Mouse (Mus musculus) liver, embryonic 11.5 days (tissue): Measurements from ENCODE around the gene Ppp6r2. TPM values are rescaled to one million over a fixed set of nuclear protein-coding genes. Genes with fewer than 3 reads are reported as not detected.

Experiments used
- ATAC-seq: fragments of 200-750 bp; cut with Nextera tagmentation; replicated peaks from 2 replicates; pipeline ENCODE4 v1.8.0; 2017; ENCODE audit warnings: moderate number of reproducible peaks, mild to moderate bottlenecking, moderate TSS enrichment, moderate library complexity; ENCODE audit not compliant: low FRiP score
- DNase-seq: peaks from one replicate; pipeline ENCODE4 v3.0.0-alpha.2; 2017; ENCODE audit warnings: low spot score
- H3K27ac ChIP-seq: fragments of 300-500 bp; sonication (generic); 2 replicates; pipeline ENCODE4 v1.5.1; 2014; ENCODE audit warnings: mild to moderate bottlenecking, low read depth, low read length, control low read depth
- H3K27me3 ChIP-seq: fragments of 300-500 bp; sonication (generic); replicated peaks from 2 replicates; pipeline ENCODE4 v1.6.1; 2014; ENCODE audit warnings: low read length, mixed read lengths; ENCODE audit not compliant: control insufficient read depth, insufficient read depth
- H3K36me3 ChIP-seq: fragments of 300-500 bp; sonication (generic); 2 replicates; pipeline ENCODE4 v1.6.1; 2014; ENCODE audit warnings: mild to moderate bottlenecking, low read length, moderate library complexity, mixed read lengths; ENCODE audit not compliant: control insufficient read depth, insufficient read depth
- H3K4me1 ChIP-seq: fragments of 300-500 bp; sonication (generic); replicated peaks from 2 replicates; pipeline ENCODE4 v1.6.1; 2014; ENCODE audit warnings: low read length, mixed read lengths; ENCODE audit not compliant: control insufficient read depth, insufficient read depth
- H3K4me2 ChIP-seq: fragments of 300-500 bp; sonication (generic); 2 replicates; pipeline ENCODE4 v1.6.1; 2014; ENCODE audit warnings: mild to moderate bottlenecking, control low read depth, moderate library complexity
- H3K4me3 ChIP-seq: fragments of 300-500 bp; sonication (generic); 2 replicates; pipeline ENCODE4 v1.5.1; 2014; ENCODE audit warnings: low read depth, low read length, control low read depth
- H3K9ac ChIP-seq: fragments of 300-500 bp; sonication (generic); 2 replicates; pipeline ENCODE4 v1.6.1; 2014; ENCODE audit warnings: low read depth, low read length, control low read depth
- H3K9me3 ChIP-seq: fragments of 300-500 bp; sonication (generic); 2 replicates; pipeline ENCODE4 v1.6.1; 2016; ENCODE audit warnings: low read length, inconsistent platforms, mixed read lengths; ENCODE audit not compliant: control insufficient read depth
- WGBS: fragments of 180-500 bp; shearing (Covaris S2); extraction: QIAGEN DNeasy Blood & Tissue Kit; methylation state at CpG from one replicate; pipeline ENCODE4 v1.1.7; 2014; 5-methylcytosine and 5-hydroxymethylcytosine counted together
- microRNA-seq: library from miRNA; unstranded; fragments of <30 nt; microRNA quantifications from one replicate; pipeline ENCODE4, GENCODE M21; 2017; ENCODE audit warnings: borderline number of aligned reads
- polyA plus RNA-seq: library from polyadenylated mRNA; unstranded; fragments of >200 nt; fragmentation: Nextera tagmentation; extraction: Ambion mirVana; gene quantifications from 2 replicates; pipeline ENCODE4 v1.2.1, GENCODE M21; 2014

Ppp6r2 gene
- polyA plus RNA-seq, 1 experiment from 2014 or later: 25.0 TPM

- no peaks in the 10 kb centered on the region for H3K27me3 ChIP-seq
- H3K9me3 ChIP-seq: no peaks in the 10 kb centered on the region
- H3K36me3 ChIP-seq: no peaks in the 10 kb centered on the region
- no peak overlapping the region for H3K9ac ChIP-seq
- DNase-seq: no peak
- WGBS: 81% methylated on average over 17 of the region's 17 CpGs
- H3K27ac ChIP-seq: no peak overlapping the region
- no peaks in the 10 kb centered on the region for H3K4me1 ChIP-seq
- no peak for ATAC-seq
- H3K4me3 ChIP-seq: no peak overlapping the region
- no peak overlapping the region for H3K4me2 ChIP-seq
These were observed 123.6 kb downstream of the Ppp6r2 start for GRCm38 (mm10) chr15:89334774-89335537.

- no peak for DNase-seq
- no peak overlapping the region for H3K9ac ChIP-seq
- H3K4me1 ChIP-seq: no peaks in the 10 kb centered on the region
- WGBS: 74% methylated on average over 14 of the region's 14 CpGs
- H3K27ac ChIP-seq: no peak overlapping the region
- no peaks in the 10 kb centered on the region for H3K27me3 ChIP-seq
- H3K4me3 ChIP-seq: no peak overlapping the region
- H3K4me2 ChIP-seq: no peak overlapping the region
- H3K9me3 ChIP-seq: no peaks in the 10 kb centered on the region
- 0 out of 2 replicates have a peak, but pooled peaks have one; percentile 20 for ATAC-seq
- no peaks in the 10 kb centered on the region for H3K36me3 ChIP-seq
These were observed 125.1 kb downstream of the Ppp6r2 start for GRCm38 (mm10) chr15:89336422-89336821.

Small RNA genes lying within 50 kb of the gene (microRNA-seq; reads per million reads assigned to microRNA genes)
- gene Mir6958 (3.2 reads per million), gene Mir6959 (3.2 reads per million), gene Mir7118 (not detected)

Other genes with a start within 250 kb of the Ppp6r2 start
- not detected in 2 replicates for gene Mlc1, start 232.5 kb upstream of the Ppp6r2 start, polyA plus RNA-seq
- 0.18 and 0.65 TPM in 2 replicates for gene Mov10l1, start 228.6 kb upstream of the Ppp6r2 start, polyA plus RNA-seq
- 0.08 and 0.21 TPM in 2 replicates for gene Panx2, start 151.8 kb upstream of the Ppp6r2 start, polyA plus RNA-seq
- 33.5 and 34.8 TPM in 2 replicates for gene Trabd, start 136.4 kb upstream of the Ppp6r2 start, polyA plus RNA-seq
- 12.6 and 16.3 TPM in 2 replicates for gene Selenoo, start 122.5 kb upstream of the Ppp6r2 start, polyA plus RNA-seq
- gene Tubgcp6, start 88.4 kb upstream of the Ppp6r2 start, polyA plus RNA-seq: 18.4 and 21.8 TPM in 2 replicates
- gene Hdac10, start 82.9 kb upstream of the Ppp6r2 start, polyA plus RNA-seq: 21.1 and 22.7 TPM in 2 replicates
- gene Mapk12, start 70.8 kb upstream of the Ppp6r2 start, polyA plus RNA-seq: 3.8 and 4.8 TPM in 2 replicates
- gene Mapk11, start 61.9 kb upstream of the Ppp6r2 start, polyA plus RNA-seq: 3.3 and 4.4 TPM in 2 replicates
- gene Plxnb2, start 30.8 kb upstream of the Ppp6r2 start, polyA plus RNA-seq: 70.5 and 78.3 TPM in 2 replicates
- gene Dennd6b, start 15.1 kb upstream of the Ppp6r2 start, polyA plus RNA-seq: 9.5 and 10.5 TPM in 2 replicates
- gene Sbf1, start 103.8 kb downstream of the Ppp6r2 start, polyA plus RNA-seq: 51.4 and 52.2 TPM in 2 replicates
- 6.6 and 7.0 TPM in 2 replicates for gene Adm2, start 111.2 kb downstream of the Ppp6r2 start, polyA plus RNA-seq
- 2.0 and 2.7 TPM in 2 replicates for gene Miox, start 122.8 kb downstream of the Ppp6r2 start, polyA plus RNA-seq
- gene Lmf2, start 144.1 kb downstream of the Ppp6r2 start, polyA plus RNA-seq: 44.1 and 46.0 TPM in 2 replicates
- 163 TPM in 2 replicates for gene Ncaph2, start 144.2 kb downstream of the Ppp6r2 start, polyA plus RNA-seq
- 8.1 and 9.7 TPM in 2 replicates for gene Sco2, start 162.3 kb downstream of the Ppp6r2 start, polyA plus RNA-seq
- gene Tymp, start 165.5 kb downstream of the Ppp6r2 start, polyA plus RNA-seq: 1.5 and 1.8 TPM in 2 replicates
- gene Odf3b, start 167.7 kb downstream of the Ppp6r2 start, polyA plus RNA-seq: 0.43 and 0.71 TPM in 2 replicates
- gene Klhdc7b, start 173.4 kb downstream of the Ppp6r2 start, polyA plus RNA-seq: not detected in 2 replicates
- not detected in 2 replicates for gene Syce3, start 198.9 kb downstream of the Ppp6r2 start, polyA plus RNA-seq
- 3.5 and 3.9 TPM in 2 replicates for gene Cpt1b, start 214.3 kb downstream of the Ppp6r2 start, polyA plus RNA-seq
- 2.0 and 2.8 TPM in 2 replicates for gene C730034F03Rik, start 218.0 kb downstream of the Ppp6r2 start, polyA plus RNA-seq
- not detected in 2 replicates for gene Gm44502, start 218.1 kb downstream of the Ppp6r2 start, polyA plus RNA-seq
- 43.5 and 47.5 TPM in 2 replicates for gene Chkb, start 218.4 kb downstream of the Ppp6r2 start, polyA plus RNA-seq
- 0.26 and 0.36 TPM in 2 replicates for gene Mapk8ip2, start 242.4 kb downstream of the Ppp6r2 start, polyA plus RNA-seq